Mouse (Mus musculus): ENCODE measurements at regions not wholly inside any gene's neighbourhood (a gene's known extent, or its start where the extent isn't known, plus 50 kb on each side); places are given as distances from the start of the nearest gene placed in this dataset.

DNA sequence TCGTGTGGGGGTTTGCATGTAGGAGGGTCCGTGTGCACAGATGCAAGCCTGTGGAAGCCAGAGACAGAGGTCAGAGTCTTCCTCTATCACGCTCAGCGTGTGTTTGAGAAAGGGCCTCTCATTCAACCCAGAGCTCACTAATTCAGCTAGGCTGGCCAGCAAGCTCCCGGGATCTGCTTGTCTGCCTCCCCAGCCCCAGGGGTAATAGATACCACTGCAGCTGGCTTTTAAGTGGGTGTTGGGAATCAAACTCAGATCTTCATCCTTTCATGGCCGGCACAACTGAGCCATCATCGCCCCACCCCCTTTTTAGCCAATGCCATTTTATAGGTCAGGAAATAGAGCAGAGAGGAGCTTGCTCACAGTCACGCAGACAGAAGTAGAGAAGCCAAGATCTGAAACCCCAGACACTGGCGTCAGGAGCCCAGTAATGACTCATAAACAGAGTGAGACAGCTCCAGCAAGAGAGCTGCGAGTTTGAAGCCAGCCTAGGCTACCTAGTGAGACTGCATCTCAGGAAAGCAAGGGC, 80.3 kb downstream of the 1700001O22Rik start:
- TF ChIP-seq ZC3H11A (IDR thresholded peaks at IDR 0.05; ENCODE audit: low read depth, low read length): no peak
- no peak for TF ChIP-seq USF1 (IDR thresholded peaks at IDR 0.05; ENCODE audit: low read depth, low read length)
- no peak for TF ChIP-seq CTCF (conservative IDR thresholded peaks at IDR 0.05 in 1 of 2, IDR thresholded peaks at IDR 0.05 in 1 of 2; ENCODE audit: low read depth in 2 of 2, low read length in 2 of 2)
- TF ChIP-seq HCFC1 (IDR thresholded peaks at IDR 0.05; ENCODE audit: low read depth, low read length): no peak
- TF ChIP-seq POLR2A (IDR thresholded peaks at IDR 0.05; ENCODE audit: low read depth, low read length): no peak
- peak; percentile 30; the same call in 1 of the 2 replicates for TF ChIP-seq EP300 (IDR thresholded peaks at IDR 0.05; ENCODE audit: low read length)
- no peak for TF ChIP-seq RAD21 (IDR thresholded peaks at IDR 0.05; ENCODE audit: low read depth, low read length)
- no peak for TF ChIP-seq MAZ (IDR thresholded peaks at IDR 0.05; ENCODE audit: low read depth, low read length)

All from CH12.LX (cell line).